Mouse (Mus musculus): ENCODE measurements at regions not wholly inside any gene's neighbourhood (a gene's known extent, or its start where the extent isn't known, plus 50 kb on each side); places are given as distances from the start of the nearest gene placed in this dataset.

DNA sequence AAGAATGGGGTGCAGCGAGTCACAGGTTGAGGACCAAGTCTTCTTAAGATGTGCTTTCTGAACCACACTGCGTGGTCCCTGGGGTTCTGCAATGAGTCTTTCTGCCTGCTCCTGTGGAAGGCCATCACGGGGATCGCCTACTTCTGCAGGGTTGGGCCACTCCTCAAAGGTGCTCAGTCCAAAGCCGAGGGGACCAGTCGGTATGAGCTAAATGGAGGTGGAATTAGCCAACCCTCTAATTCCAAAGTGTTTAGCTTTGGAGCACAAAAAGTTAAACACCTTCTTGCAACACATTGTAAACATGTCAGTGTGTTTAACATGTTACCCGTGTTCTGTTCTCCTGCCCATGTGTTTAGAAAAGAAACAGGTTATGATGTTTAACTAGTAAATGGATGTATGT, 225.1 kb downstream of the Srbd1 start:
- Histone ChIP-seq H3K27ac (ENCODE audit: low read length) (no peak overlapping the region), H3K36me3 (ENCODE audit: control insufficient read depth, insufficient read depth, low read length) (no peaks in the 10 kb centered on the region), H3K9ac (ENCODE audit: low read length) (no peak overlapping the region), H3K9me3 (replicated peaks; ENCODE audit: control insufficient read depth, low read length) (no peaks in the 10 kb centered on the region), H3K4me1 (ENCODE audit: control insufficient read depth, insufficient read depth, low read length) (peaks cover 16% of the 10 kb centered on the region), H3K4me2 (ENCODE audit: low read depth, low read length) (no peak overlapping the region), H3K27me3 (ENCODE audit: control insufficient read depth, insufficient read depth, low read length) (no peaks in the 10 kb centered on the region), H3K4me3 (replicated peaks; ENCODE audit: low read length) (no peak overlapping the region)
- peak; percentile 57; the same call in 1 of the 2 replicates for ATAC-seq (ENCODE audit: insufficient read depth, low FRiP score)
- 53% methylated on average over 7 of the region's 7 CpGs for WGBS

DNA sequence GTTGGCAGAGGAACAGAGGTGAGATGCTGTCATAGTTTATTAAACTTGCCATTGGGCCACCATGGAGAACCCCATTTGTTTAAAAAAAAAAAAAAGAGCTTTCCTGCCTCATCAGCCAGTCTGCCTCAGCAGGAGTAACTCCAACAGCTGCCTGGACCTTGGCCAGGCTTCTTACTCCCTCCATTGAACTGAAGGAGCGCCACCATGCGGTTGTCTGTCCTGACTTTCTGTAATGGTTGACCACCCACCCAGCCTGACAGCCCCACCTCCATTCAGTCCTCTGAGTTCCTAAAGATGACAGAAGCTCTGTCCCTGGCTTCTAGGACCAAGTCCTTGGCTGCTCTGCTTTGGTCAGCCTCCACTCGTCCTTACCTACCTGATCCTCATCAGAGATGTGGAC, 227.8 kb upstream of the Six2 start:
- H3K9ac ChIP-seq (ENCODE audit: low read length): no peak overlapping the region
- no peaks in the 10 kb centered on the region for H3K9me3 ChIP-seq (replicated peaks; ENCODE audit: control insufficient read depth, low read length)
- H3K27me3 ChIP-seq (ENCODE audit: control insufficient read depth, insufficient read depth, low read length): no peaks in the 10 kb centered on the region
- no peak overlapping the region for H3K4me2 ChIP-seq (ENCODE audit: low read depth, low read length)
- no peak for ATAC-seq (ENCODE audit: insufficient read depth, low FRiP score)
- WGBS: 86% methylated on average over 3 of the region's 3 CpGs
- no peak overlapping the region for H3K27ac ChIP-seq (ENCODE audit: low read length)
- no peak overlapping the region for H3K4me3 ChIP-seq (replicated peaks; ENCODE audit: low read length)
- no peaks in the 10 kb centered on the region for H3K36me3 ChIP-seq (ENCODE audit: control insufficient read depth, insufficient read depth, low read length)
- 0 out of 2 replicates have a peak, but pooled peaks cover 3% of the 10 kb centered on the region for H3K4me1 ChIP-seq (ENCODE audit: control insufficient read depth, insufficient read depth, low read length)

DNA sequence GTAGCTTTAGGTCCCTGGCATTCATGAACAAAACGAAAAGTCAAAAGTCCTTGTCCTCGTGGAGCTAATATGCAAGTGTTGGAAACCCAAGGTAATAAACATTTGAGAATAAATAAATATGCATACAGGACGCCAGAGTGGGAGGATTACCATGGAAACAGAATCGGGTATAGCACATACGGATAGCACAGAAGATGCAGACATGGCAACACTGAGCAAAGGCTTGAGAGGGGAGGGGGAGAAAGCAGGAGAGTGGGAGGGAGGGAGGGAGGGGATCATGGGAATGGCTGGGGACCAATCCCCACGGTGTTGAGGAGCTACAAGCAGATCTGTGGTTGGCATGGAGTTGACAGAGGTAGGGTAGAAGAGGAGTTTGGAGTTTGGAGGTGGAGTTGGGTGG, 226.0 kb upstream of the Six2 start:
- Histone ChIP-seq H3K27ac (ENCODE audit: low read length) (no peak overlapping the region), H3K9ac (ENCODE audit: low read length) (no peak overlapping the region), H3K4me2 (ENCODE audit: low read depth, low read length) (no peak overlapping the region), H3K4me1 (ENCODE audit: control insufficient read depth, insufficient read depth, low read length) (no peaks in the 10 kb centered on the region), H3K27me3 (ENCODE audit: control insufficient read depth, insufficient read depth, low read length) (no peaks in the 10 kb centered on the region), H3K36me3 (ENCODE audit: control insufficient read depth, insufficient read depth, low read length) (no peaks in the 10 kb centered on the region), H3K9me3 (replicated peaks; ENCODE audit: control insufficient read depth, low read length) (no peaks in the 10 kb centered on the region), H3K4me3 (replicated peaks; ENCODE audit: low read length) (no peak overlapping the region)
- ATAC-seq (ENCODE audit: insufficient read depth, low FRiP score): no peak
- WGBS: 65% methylated on average over 6 of the region's 6 CpGs

DNA sequence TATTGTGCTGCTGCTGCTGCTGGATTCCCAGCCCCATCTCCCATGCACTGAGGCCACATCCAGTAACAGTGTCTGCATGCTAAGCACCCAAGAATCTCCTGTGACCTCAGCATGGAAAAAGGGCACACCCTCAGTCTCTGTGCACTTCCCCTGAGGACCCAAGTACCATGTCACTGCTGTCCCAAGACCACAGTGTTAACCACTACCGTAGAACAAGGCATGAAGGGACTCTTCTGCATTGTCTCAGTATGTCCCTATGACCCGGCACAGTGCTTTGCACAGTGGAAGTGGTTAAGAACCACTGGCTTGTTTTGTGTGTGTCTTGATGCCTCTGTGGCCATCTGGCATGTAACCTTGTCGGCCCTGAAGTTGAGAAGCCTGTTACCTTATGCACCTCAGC, 220.6 kb upstream of the Six2 start:
- H3K4me2 ChIP-seq (ENCODE audit: low read depth, low read length): no peak overlapping the region
- no peak for ATAC-seq (ENCODE audit: insufficient read depth, low FRiP score)
- no peak overlapping the region for H3K4me3 ChIP-seq (replicated peaks; ENCODE audit: low read length)
- no peaks in the 10 kb centered on the region for H3K9me3 ChIP-seq (replicated peaks; ENCODE audit: control insufficient read depth, low read length)
- no peaks in the 10 kb centered on the region for H3K36me3 ChIP-seq (ENCODE audit: control insufficient read depth, insufficient read depth, low read length)
- no peaks in the 10 kb centered on the region for H3K4me1 ChIP-seq (ENCODE audit: control insufficient read depth, insufficient read depth, low read length)
- no peak overlapping the region for H3K9ac ChIP-seq (ENCODE audit: low read length)
- no peaks in the 10 kb centered on the region for H3K27me3 ChIP-seq (ENCODE audit: control insufficient read depth, insufficient read depth, low read length)
- H3K27ac ChIP-seq (ENCODE audit: low read length): no peak overlapping the region
- 89% methylated on average over 3 of the region's 3 CpGs for WGBS

DNA sequence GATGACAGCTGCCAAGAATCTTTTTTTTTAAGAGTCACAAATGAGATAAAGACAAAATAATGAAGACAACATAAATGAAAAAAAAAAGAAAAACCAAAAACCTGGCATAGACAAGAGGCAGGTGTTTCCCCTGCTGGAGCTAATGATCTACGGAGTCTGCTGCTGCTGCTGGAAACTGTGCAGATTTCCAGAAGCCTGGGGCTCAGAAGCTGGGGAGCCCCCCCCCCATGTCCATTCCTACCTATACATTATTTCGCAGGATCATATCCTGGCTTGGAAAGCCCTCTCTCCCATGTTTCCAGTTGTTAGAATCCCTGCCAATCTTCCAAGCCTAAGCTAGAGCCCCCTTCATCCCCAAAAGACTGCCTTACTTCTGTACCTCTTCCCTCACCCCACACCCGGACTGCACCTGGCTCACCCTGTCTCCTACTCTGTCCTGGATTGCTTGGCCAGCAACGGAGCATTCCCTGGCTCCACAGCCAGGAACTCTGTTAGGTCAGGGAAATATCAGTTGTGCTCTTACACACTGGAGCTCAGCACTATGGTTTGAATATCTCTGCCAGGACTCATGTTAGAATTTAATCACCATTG, 218.6 kb upstream of the Six2 start:
- H3K4me1 ChIP-seq (ENCODE audit: control insufficient read depth, insufficient read depth, low read length): no peaks in the 10 kb centered on the region
- H3K27ac ChIP-seq (ENCODE audit: low read length): no peak overlapping the region
- no peaks in the 10 kb centered on the region for H3K27me3 ChIP-seq (ENCODE audit: control insufficient read depth, insufficient read depth, low read length)
- 68% methylated on average over 4 of the region's 4 CpGs for WGBS
- H3K9ac ChIP-seq (ENCODE audit: low read length): no peak overlapping the region
- no peak for ATAC-seq (ENCODE audit: insufficient read depth, low FRiP score)
- no peak overlapping the region for H3K4me2 ChIP-seq (ENCODE audit: low read depth, low read length)
- H3K36me3 ChIP-seq (ENCODE audit: control insufficient read depth, insufficient read depth, low read length): no peaks in the 10 kb centered on the region
- no peaks in the 10 kb centered on the region for H3K9me3 ChIP-seq (replicated peaks; ENCODE audit: control insufficient read depth, low read length)
- no peak overlapping the region for H3K4me3 ChIP-seq (replicated peaks; ENCODE audit: low read length)

DNA sequence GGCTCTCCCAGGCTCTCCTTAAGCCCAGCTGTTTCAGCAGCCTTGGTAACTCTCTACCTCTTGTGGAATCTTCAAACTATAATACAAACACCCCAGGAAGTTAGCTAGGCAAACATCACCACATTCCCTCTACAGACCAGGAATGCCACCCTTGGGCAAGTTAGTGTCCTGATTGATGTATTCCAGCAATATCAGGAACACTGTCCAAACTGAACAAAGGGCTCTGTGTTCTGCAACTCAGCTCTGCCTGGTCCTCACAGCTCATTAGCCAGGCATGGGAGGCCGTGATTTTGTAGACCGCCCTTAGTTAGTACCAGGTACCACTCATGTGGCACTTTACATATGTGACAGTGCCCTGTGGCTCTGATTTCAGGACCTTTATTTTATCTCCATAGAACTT, 214.5 kb upstream of the Six2 start:
- H3K4me1 ChIP-seq (ENCODE audit: control insufficient read depth, insufficient read depth, low read length): no peaks in the 10 kb centered on the region
- H3K4me3 ChIP-seq (replicated peaks; ENCODE audit: low read length): no peak overlapping the region
- H3K4me2 ChIP-seq (ENCODE audit: low read depth, low read length): no peak overlapping the region
- 68% methylated on average over 2 of the region's 2 CpGs for WGBS
- ATAC-seq (ENCODE audit: insufficient read depth, low FRiP score): no peak
- no peak overlapping the region for H3K27ac ChIP-seq (ENCODE audit: low read length)
- H3K9me3 ChIP-seq (replicated peaks; ENCODE audit: control insufficient read depth, low read length): no peaks in the 10 kb centered on the region
- no peaks in the 10 kb centered on the region for H3K27me3 ChIP-seq (ENCODE audit: control insufficient read depth, insufficient read depth, low read length)
- H3K9ac ChIP-seq (ENCODE audit: low read length): no peak overlapping the region
- H3K36me3 ChIP-seq (ENCODE audit: control insufficient read depth, insufficient read depth, low read length): no peaks in the 10 kb centered on the region

DNA sequence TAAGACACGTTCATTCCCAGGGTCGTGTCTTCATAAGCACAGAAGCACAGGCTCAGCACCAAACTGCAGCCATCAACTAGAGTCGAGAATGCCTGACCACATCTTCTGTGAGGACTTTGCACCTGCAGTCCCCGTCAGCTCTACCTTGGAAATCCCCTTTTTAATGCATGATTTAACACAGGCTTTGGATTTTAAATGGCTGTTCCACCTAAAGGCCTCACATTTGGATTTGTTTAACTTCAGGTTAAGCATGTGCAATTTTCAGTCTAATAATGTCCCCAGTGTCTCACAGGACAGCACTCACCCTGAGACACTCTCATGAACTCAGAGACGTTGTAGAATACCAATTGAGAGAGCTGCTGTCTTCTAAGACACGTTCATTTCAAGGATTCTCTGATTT, 211.0 kb upstream of the Six2 start:
- Histone ChIP-seq H3K9me3 (replicated peaks; ENCODE audit: control insufficient read depth, low read length) (no peaks in the 10 kb centered on the region), H3K9ac (ENCODE audit: low read length) (no peak overlapping the region), H3K4me2 (ENCODE audit: low read depth, low read length) (no peak overlapping the region), H3K4me3 (replicated peaks; ENCODE audit: low read length) (no peak overlapping the region), H3K27ac (ENCODE audit: low read length) (no peak overlapping the region), H3K27me3 (ENCODE audit: control insufficient read depth, insufficient read depth, low read length) (no peaks in the 10 kb centered on the region), H3K4me1 (ENCODE audit: control insufficient read depth, insufficient read depth, low read length) (no peaks in the 10 kb centered on the region), H3K36me3 (ENCODE audit: control insufficient read depth, insufficient read depth, low read length) (no peaks in the 10 kb centered on the region)
- 76% methylated on average over 6 of the region's 6 CpGs for WGBS
- ATAC-seq (ENCODE audit: insufficient read depth, low FRiP score): no peak

DNA sequence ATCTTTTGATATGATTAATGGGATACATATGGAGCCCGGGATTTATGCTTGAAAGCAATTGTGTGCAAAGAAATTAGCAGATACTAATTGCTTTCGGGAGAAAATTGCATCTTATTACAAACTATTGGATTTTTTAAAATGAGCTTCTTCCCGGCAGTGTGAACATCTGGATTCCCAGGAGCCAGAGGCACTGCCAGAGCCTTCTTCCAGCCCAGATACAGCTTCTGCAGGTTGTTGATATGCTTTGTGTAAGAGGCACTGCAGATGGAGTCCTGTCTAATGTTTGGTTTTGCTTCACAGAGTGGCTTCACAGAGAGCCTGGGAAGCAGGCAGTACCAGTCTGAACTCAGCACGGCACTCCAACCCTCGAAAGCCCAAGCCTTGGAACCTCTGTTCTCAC, 207.9 kb upstream of the Six2 start:
- Histone ChIP-seq H3K9ac (ENCODE audit: low read length) (no peak overlapping the region), H3K27ac (ENCODE audit: low read length) (no peak overlapping the region)
- WGBS: 66% methylated on average over 5 of the region's 5 CpGs

DNA sequence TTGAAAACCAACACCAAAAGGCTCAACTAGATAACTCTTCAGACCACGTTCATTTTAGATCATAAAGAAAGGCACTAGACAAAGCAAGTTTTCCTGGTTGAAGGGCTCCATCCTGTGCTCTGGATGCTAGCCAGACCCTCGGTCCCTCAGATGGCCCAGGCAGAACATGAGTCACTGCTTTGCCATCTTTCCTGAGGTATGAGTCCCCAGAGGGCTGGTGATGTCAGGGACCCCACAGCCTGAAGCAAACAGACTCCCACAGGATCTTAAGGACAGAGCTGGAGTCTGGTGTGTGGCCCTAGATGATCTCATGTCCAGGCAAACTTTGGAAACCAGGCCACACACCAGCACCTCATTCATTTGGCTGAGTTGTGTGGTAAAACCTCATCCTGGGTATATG, 203.2 kb upstream of the Six2 start:
- Histone ChIP-seq H3K9ac (ENCODE audit: low read length) (no peak overlapping the region), H3K27me3 (ENCODE audit: control insufficient read depth, insufficient read depth, low read length) (no peaks in the 10 kb centered on the region), H3K9me3 (replicated peaks; ENCODE audit: control insufficient read depth, low read length) (no peaks in the 10 kb centered on the region), H3K4me3 (replicated peaks; ENCODE audit: low read length) (no peak overlapping the region), H3K4me2 (ENCODE audit: low read depth, low read length) (no peak overlapping the region), H3K36me3 (ENCODE audit: control insufficient read depth, insufficient read depth, low read length) (no peaks in the 10 kb centered on the region), H3K4me1 (ENCODE audit: control insufficient read depth, insufficient read depth, low read length) (peaks cover 2% of the 10 kb centered on the region), H3K27ac (ENCODE audit: low read length) (no peak overlapping the region)
- WGBS: 67% methylated on average over 2 of the region's 2 CpGs
- no peak for ATAC-seq (ENCODE audit: insufficient read depth, low FRiP score)

More for the DNA sequence above, 207.9 kb upstream of the Six2 start:
- H3K9me3 ChIP-seq (replicated peaks; ENCODE audit: control insufficient read depth, low read length): no peaks in the 10 kb centered on the region
- no peak overlapping the region for H3K4me3 ChIP-seq (replicated peaks; ENCODE audit: low read length)
- no peaks in the 10 kb centered on the region for H3K27me3 ChIP-seq (ENCODE audit: control insufficient read depth, insufficient read depth, low read length)
- H3K4me2 ChIP-seq (ENCODE audit: low read depth, low read length): no peak overlapping the region
- H3K36me3 ChIP-seq (ENCODE audit: control insufficient read depth, insufficient read depth, low read length): no peaks in the 10 kb centered on the region
- H3K4me1 ChIP-seq (ENCODE audit: control insufficient read depth, insufficient read depth, low read length): no peaks in the 10 kb centered on the region
- no peak for ATAC-seq (ENCODE audit: insufficient read depth, low FRiP score)

Measured in stomach, embryonic 16.5 days (tissue).